Mouse (Mus musculus) MEL (cell line): ENCODE measurements around the gene Sult2b1.

ENCODE experiments used
- CHD2 ChIP-seq: IDR thresholded peaks from 2 replicates; pipeline ENCODE4 v1.6.1; 2011; ENCODE audit warnings: low read length, improper control_type of control experiment
- ELF1 ChIP-seq: IDR thresholded peaks from 2 replicates; pipeline ENCODE4 v1.6.1; 2014; ENCODE audit warnings: low read depth, mild to moderate bottlenecking, inconsistent platforms, low read length, improper control_type of control experiment, moderate library complexity
- GATA1 ChIP-seq: IDR thresholded peaks from 2 replicates; pipeline ENCODE4 v1.6.1; 2011; ENCODE audit warnings: low read depth, low read length, improper control_type of control experiment
- JUND ChIP-seq: IDR thresholded peaks from 2 replicates; pipeline ENCODE4 v1.6.1; 2011; ENCODE audit warnings: low read depth, mild to moderate bottlenecking, improper control_type of control experiment, low read length
- MEF2A ChIP-seq: IDR thresholded peaks from 2 replicates; pipeline ENCODE4 v1.6.1; 2014; ENCODE audit warnings: low read depth, mild to moderate bottlenecking, inconsistent platforms, low read length, improper control_type of control experiment; ENCODE audit not compliant: poor library complexity, insufficient replicate concordance, severe bottlenecking; ENCODE audit errors: extremely low read depth
- POLR2A ChIP-seq, 2 experiments: IDR thresholded peaks; 2 replicates each; pipeline ENCODE4 v1.6.1; 2011 to 2012; ENCODE audit warnings: low read length in 2 of 2, mild to moderate bottlenecking in 2 of 2, control low read depth in 1 of 2, improper control_type of control experiment in 1 of 2, low read depth in 1 of 2, moderate library complexity in 1 of 2; ENCODE audit not compliant: control insufficient read depth in 1 of 2, insufficient read depth in 1 of 2, poor library complexity in 1 of 2
- POLR2AphosphoS2 ChIP-seq: IDR thresholded peaks from 2 replicates; pipeline ENCODE4 v1.6.1; 2011; ENCODE audit warnings: low read length, improper control_type of control experiment

- TF ChIP-seq POLR2A (IDR thresholded peaks at IDR 0.05; ENCODE audit: control insufficient read depth in 1 of 2, insufficient read depth in 1 of 2, low read depth in 1 of 2, low read length in 2 of 2, poor library complexity in 1 of 2) (no peak), POLR2AphosphoS2 (no peak), GATA1 (no peak), ELF1 (no peak), JUND (no peak), MEF2A (no peak), CHD2 (no peak)
Measured at GRCm38 (mm10) chr7:45711316-45712021, 73.0 kb downstream of the Sult2b1 start.
